Mouse (Mus musculus): ENCODE measurements around the gene Dcaf15. TPM values are rescaled to one million over a fixed set of nuclear protein-coding genes. Genes with fewer than 3 reads are reported as not detected.

Dcaf15 gene
- polyA plus RNA-seq, 1 experiment from 2014 or later, result 22.6 TPM

DNA sequence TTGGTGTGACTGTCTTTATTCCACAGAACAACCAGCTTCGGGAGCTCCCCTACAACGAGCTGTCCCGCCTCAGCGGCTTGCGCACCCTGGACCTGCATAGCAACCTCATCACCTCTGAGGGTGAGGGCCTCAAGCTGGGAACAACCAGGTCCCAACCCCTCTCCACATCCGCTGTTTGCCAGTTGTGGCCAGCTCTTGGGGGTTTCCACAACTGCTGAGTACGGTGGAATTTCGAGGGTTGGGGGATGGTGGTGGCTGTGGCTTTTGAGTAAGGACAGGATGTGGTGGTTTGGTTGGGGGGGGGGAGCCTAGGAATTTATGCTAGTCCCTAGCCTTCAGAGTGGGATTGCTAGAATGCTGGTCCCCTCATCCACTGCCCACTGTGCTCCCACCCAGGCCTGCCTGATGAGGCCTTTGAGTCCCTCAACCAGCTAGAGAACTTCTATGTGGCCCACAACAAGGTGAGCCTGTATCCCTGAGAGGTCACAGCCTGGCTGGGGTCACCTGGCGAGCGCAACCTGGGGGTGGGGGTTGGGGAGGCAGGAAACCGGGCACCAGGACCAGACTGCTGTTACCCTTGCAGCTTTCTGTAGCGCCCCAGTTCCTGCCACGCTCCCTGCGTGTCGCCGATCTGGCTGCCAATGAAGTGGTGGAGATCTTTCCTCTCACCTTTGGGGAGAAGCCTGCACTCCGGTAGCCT lies 22.8 kb upstream of the Dcaf15 start:
- Histone ChIP-seq H3K4me2 (no peak overlapping the region), H3K36me3 (peaks cover 7% of the 10 kb centered on the region), H3K4me1 (replicated peaks) (no peaks in the 10 kb centered on the region; the same call in 1 of the 2 replicates), H3K27ac (replicated peaks) (no peak overlapping the region), H3K9me3 (no peaks in the 10 kb centered on the region), H3K4me3 (no peak overlapping the region), H3K9ac (no peak overlapping the region), H3K27me3 (no peaks in the 10 kb centered on the region)
- WGBS, result 75% methylated on average over 17 of the region's 17 CpGs
- ATAC-seq (ENCODE audit: low FRiP score, low read depth), result no peak

DNA sequence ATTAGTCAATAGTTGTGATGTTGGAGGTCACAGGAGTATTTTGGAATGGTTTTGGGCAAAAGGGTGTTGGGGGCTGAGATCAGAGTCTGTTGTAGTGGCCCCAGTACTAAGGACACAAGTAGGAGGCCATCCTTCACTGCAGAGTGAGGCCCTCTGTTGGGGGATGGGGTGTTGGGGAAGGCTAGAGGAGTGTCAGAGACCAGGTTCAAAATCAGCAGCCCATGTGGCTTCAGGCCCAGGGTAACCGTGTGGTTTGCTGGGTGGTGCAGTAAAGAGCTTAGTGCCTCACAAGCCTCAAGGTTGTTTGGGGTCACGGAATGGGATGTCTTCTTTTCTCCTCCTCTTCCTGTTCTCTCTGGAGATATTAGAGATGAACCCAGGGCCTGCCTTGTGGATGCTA lies 22.2 kb upstream of the Dcaf15 start:
- H3K4me3 ChIP-seq, result no peak overlapping the region
- ATAC-seq (ENCODE audit: low FRiP score, low read depth), result no peak
- H3K27me3 ChIP-seq, result no peaks in the 10 kb centered on the region
- WGBS, result 79% methylated on average over 2 of the region's 2 CpGs
- 0 out of 2 replicates have a peak, but pooled peaks cover 1% of the 10 kb centered on the region for H3K36me3 ChIP-seq
- no peaks in the 10 kb centered on the region; the same call in 1 of the 2 replicates for H3K4me1 ChIP-seq (replicated peaks)
- H3K9ac ChIP-seq, result no peak overlapping the region
- no peak overlapping the region for H3K27ac ChIP-seq (replicated peaks)
- H3K9me3 ChIP-seq, result no peaks in the 10 kb centered on the region
- no peak overlapping the region for H3K4me2 ChIP-seq

DNA sequence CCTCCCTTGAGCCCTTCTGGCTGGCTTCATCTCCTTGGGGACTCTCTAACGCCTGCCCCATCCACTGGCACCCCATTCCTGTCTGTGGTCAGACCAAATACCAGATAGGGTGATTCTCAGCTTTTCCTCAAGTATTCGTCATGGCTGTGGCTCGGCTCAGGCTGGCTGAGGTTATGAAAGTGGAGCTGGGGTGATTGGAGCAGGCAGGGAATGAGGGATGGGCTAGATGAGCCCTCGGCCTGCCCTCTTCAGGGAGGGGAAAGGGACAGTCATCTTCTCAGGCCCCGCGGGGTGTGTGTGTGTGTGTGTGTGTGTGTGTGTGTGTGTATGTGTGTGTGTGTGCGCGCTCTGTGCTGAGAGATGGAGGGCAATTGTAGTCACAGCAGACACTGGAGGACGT lies 21.1 kb upstream of the Dcaf15 start, which contains the start of gene Podnl1:
Gene Podnl1, plus strand, starts transcription at position 334 of the 400 bp plus-strand sequence.
- H3K9me3 ChIP-seq, result no peaks in the 10 kb centered on the region
- no peaks in the 10 kb centered on the region for H3K36me3 ChIP-seq
- H3K4me3 ChIP-seq, result no peak within 1 kb of the TSS
- no peak within 1 kb of the TSS for H3K27ac ChIP-seq (replicated peaks)
- no peaks in the 10 kb centered on the region; the same call in 1 of the 2 replicates for H3K4me1 ChIP-seq (replicated peaks)
- no peak within 1 kb of the TSS for H3K9ac ChIP-seq
- ATAC-seq (ENCODE audit: low FRiP score, low read depth), result peak; percentile 28; the same call in 1 of the 2 replicates
- no peaks in the 10 kb centered on the region for H3K27me3 ChIP-seq
- H3K4me2 ChIP-seq, result no peak within 1 kb of the TSS
- 59% methylated on average over 8 of the region's 9 CpGs for WGBS

DNA sequence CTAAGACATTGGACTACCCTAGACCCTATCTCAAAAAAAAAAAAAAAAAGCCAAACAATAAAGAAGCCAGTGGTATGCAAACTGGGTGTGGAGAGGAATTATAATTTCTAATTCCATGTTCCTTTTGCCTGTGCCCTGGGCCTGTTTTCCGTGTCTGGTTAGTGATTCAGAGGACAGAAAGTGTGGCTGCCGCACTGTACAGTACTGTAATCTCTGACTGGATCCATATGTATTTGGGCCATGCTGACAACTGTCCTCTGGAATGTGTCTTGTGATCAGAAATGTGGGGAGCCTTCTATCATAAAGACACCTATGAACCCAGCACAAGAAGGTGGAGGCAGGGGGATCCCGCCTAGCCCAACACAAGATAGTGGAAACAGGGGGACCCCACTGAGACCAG lies 17.6 kb upstream of the Dcaf15 start:
- H3K27me3 ChIP-seq, result no peaks in the 10 kb centered on the region
- no peak overlapping the region for H3K27ac ChIP-seq (replicated peaks)
- WGBS, result 84% methylated on average over 3 of the region's 3 CpGs
- no peaks in the 10 kb centered on the region for H3K36me3 ChIP-seq
- no peak overlapping the region for H3K4me2 ChIP-seq
- H3K9me3 ChIP-seq, result no peaks in the 10 kb centered on the region
- H3K9ac ChIP-seq, result no peak overlapping the region
- no peak overlapping the region for H3K4me3 ChIP-seq
- no peaks in the 10 kb centered on the region for H3K4me1 ChIP-seq (replicated peaks)
- no peak for ATAC-seq (ENCODE audit: low FRiP score, low read depth)

DNA sequence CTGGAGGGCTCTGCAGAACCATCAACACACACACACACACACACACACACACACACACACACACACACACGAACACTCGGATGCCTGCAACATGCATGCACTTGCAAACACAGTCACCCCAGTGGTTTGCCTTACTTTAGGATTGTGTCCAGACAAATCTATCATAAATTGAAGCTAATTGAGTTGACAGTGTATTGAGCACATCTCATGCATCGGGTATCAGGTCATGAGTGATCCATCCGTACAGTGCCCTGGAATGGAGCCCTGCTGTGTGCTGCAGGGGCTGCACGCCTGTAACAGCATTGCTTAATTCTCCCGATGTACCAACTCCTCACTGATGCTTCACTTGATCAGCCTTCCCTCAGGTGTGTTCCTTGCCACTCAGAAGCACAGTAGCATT lies 11.1 kb upstream of the Dcaf15 start:
- Histone ChIP-seq H3K27ac (replicated peaks) (no peak overlapping the region), H3K9me3 (no peaks in the 10 kb centered on the region), H3K27me3 (no peaks in the 10 kb centered on the region), H3K4me1 (replicated peaks) (no peaks in the 10 kb centered on the region), H3K36me3 (no peaks in the 10 kb centered on the region), H3K9ac (no peak overlapping the region), H3K4me2 (no peak overlapping the region), H3K4me3 (no peak overlapping the region)
- no peak for ATAC-seq (ENCODE audit: low FRiP score, low read depth)
- WGBS, result 82% methylated on average over 6 of the region's 6 CpGs

DNA sequence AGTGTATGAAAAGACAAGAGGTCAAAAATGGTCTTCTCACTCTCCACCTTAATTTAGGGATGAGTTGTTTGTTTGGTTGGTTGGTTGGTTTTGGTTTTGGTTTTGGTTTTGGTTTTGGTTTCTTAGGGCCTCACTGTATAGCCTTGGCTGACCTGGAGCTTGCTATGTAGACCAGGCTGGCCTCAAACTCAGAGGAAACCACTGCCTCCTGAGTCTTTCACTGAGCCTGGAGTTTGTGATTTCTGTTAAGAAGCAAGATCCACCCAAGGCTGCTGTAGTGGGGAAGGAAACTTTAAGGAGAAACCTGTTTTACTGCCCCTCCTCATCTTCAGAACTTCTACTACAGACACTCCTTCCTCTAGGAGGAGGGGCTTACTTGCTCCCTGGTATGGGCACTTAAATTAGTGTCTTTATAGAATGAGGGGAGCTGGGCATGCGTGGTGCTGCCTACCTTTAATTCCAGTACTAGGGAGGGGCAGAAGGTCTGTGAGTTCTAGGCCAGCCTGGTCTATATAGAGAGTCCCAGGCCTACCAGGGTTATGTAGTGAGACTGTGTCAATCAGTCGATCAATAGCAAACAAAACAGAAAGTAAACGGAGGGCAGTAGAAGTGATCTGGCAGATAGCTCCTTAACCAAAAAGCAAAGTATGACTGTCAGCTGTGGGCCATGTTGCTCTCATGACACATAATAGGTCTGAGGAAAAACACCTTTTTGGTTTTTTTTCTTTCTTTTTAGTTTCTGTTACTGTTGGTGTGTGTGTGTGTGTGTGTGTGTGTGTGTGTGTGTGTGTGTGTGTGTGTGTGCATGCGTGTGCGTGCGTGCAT lies 1.9 kb upstream of the Dcaf15 start:
- Histone ChIP-seq H3K4me3 (no peak overlapping the region), H3K27ac (replicated peaks) (no peak overlapping the region), H3K4me1 (replicated peaks) (peaks cover 35% of the 10 kb centered on the region), H3K4me2 (no peak overlapping the region), H3K9me3 (no peaks in the 10 kb centered on the region), H3K27me3 (no peaks in the 10 kb centered on the region), H3K9ac (no peak overlapping the region), H3K36me3 (no peaks in the 10 kb centered on the region)
- no peak for ATAC-seq (ENCODE audit: low FRiP score, low read depth)
- 97% methylated on average over 6 of the region's 6 CpGs for WGBS

DNA sequence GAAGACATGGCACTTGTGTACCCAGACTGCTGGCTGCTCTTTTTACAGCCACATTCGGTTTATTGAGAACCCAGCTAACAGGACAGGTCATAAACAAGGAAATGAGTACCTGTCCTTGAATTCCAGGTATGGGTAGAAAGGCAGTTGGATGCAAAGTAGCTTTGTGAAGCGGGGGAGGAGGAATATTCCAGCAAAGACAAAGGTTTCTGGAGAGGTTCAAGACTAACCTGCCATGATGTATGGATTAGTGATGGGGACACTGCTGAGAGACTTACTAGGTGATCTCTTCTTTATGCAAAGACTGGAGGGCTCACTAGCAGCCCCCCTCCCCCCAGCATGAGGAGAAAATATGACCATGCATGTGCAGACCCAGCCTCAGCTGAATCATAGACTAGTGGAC lies 1.1 kb upstream of the Dcaf15 start:
- Histone ChIP-seq H3K9me3 (no peaks in the 10 kb centered on the region), H3K27ac (replicated peaks) (peak overlapping the region; percentile 84), H3K4me2 (peak overlapping the region; percentile 58), H3K4me1 (replicated peaks) (peaks cover 39% of the 10 kb centered on the region), H3K4me3 (no peak overlapping the region), H3K36me3 (no peaks in the 10 kb centered on the region), H3K27me3 (no peaks in the 10 kb centered on the region), H3K9ac (peak overlapping the region; percentile 38; the same call in 1 of the 2 replicates)
- no peak for ATAC-seq (ENCODE audit: low FRiP score, low read depth)
- 75% methylated on average over 2 of the region's 2 CpGs for WGBS

DNA sequence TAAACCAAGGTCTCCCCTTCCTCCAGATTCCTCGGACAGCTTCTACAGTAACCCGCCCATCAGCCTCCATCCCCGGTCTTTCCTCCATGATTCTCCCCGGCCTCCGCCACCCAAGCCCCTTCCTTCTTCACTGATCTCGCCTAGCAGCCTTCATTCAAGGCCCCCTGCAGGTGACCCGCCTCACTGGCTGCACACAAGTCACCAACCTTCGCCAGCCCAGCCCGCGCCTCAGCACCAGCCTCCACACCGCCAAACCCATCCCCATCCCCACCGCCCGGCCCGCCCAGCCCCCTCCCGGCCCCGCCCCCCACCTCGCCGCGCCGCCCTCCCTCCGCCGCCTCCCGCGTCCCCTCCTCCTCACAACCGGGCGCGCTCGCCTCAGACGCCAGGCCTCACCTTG lies 347 bp downstream of the Dcaf15 start:
- Histone ChIP-seq H3K4me2 (peak overlapping the region; percentile 70), H3K27ac (replicated peaks) (peak overlapping the region; percentile 93), H3K4me3 (peak overlapping the region; percentile 53), H3K4me1 (replicated peaks) (peaks cover 39% of the 10 kb centered on the region), H3K9me3 (no peaks in the 10 kb centered on the region), H3K9ac (peak overlapping the region; percentile 60), H3K27me3 (no peaks in the 10 kb centered on the region), H3K36me3 (0 out of 2 replicates have a peak, but pooled peaks cover 2% of the 10 kb centered on the region)
- 0% methylated on average over 22 of the region's 29 CpGs for WGBS
- peak; percentile 80 for ATAC-seq (ENCODE audit: low FRiP score, low read depth)

DNA sequence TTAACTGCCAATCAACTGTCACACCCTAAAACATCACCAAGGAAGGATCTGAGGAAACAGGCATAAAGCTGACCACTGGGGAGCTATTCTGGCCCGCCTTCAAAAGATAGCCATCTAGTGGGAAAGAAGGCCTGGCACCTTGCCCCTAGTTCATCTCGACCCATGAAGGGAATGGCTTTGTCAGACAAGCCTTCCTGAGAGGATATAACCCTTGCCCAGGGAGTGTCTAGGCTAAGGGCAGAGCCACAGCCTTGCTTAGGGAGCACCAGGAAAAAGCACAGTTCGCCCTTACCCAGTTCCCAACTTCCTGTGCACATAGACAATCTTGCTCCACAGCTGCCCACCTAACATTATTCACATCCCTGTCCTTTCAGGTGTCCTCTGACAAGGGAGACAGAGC lies 967 bp downstream of the Dcaf15 start:
- ATAC-seq (ENCODE audit: low FRiP score, low read depth), result no peak
- Histone ChIP-seq H3K4me1 (replicated peaks) (peaks cover 39% of the 10 kb centered on the region), H3K4me3 (peak overlapping the region; percentile 53), H3K27ac (replicated peaks) (peak overlapping the region; percentile 93), H3K27me3 (no peaks in the 10 kb centered on the region), H3K36me3 (0 out of 2 replicates have a peak, but pooled peaks cover 7% of the 10 kb centered on the region), H3K9ac (peak overlapping the region; percentile 60), H3K4me2 (peak overlapping the region; percentile 70), H3K9me3 (no peaks in the 10 kb centered on the region)
- 41% methylated on average over 3 of the region's 3 CpGs for WGBS

DNA sequence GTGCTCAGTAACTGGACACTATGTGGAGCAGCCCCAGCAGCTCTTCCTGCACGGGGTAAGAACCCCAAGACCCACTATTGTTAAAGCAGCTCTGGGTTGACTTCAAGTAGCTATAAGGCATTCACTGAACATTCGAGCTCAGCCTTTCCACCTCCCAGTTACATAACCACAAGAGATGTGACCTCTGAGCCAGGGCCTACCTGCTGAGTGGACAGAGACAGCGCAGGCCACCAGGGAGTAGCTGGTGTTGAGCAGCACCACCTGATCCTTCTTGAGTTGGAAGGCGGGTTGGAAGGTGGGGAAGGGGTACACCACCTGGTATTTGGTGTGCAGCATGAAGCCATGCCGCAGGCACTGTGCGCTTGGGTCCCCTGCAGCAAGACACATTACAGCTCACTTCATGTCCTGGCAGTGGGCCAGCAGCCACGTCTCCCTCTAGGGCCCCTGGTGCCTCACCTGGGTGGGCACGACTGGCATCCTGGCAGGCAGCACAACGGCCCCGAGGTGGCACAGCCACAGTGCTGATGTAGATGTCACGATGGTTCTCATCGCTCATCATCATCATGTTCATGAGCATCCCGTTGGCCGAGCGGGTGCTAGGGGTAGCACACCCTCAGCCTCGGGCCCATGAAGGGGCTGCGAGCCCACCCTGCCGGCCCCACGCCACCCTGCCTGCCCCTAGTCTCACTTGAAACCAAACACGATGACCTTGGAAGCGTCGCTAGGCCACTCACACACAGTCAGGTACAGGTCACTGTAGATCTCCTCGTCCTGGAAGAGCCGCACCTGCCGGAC lies 2.9 kb downstream of the Dcaf15 start:
- 92% methylated on average over 25 of the region's 25 CpGs for WGBS
- Histone ChIP-seq H3K36me3 (peaks cover 23% of the 10 kb centered on the region), H3K4me2 (no peak overlapping the region), H3K9ac (no peak overlapping the region), H3K4me1 (replicated peaks) (peaks cover 39% of the 10 kb centered on the region), H3K4me3 (no peak overlapping the region), H3K27ac (replicated peaks) (no peak overlapping the region), H3K9me3 (no peaks in the 10 kb centered on the region), H3K27me3 (no peaks in the 10 kb centered on the region)
- ATAC-seq (ENCODE audit: low FRiP score, low read depth), result no peak

DNA sequence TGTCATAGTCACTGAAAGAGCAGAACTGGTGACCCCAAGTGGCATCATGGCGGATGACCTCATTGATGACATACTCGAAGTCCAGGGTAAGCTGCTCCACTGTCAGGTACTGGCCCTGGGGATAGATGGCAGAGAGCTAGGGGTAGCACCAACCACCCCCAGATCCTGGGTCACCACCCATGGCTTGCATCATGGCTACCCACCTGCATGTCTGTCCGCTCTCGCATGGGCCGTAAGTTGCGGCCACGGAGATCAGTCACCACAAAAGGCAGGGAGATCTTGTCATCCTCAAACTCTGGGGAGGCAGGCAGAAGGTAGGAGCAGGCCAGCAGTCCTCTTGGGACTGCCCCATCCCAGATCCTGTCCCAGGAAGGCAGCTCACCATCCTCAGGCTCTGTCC lies 6.2 kb downstream of the Dcaf15 start:
- H3K27ac ChIP-seq (replicated peaks), result no peak overlapping the region
- H3K36me3 ChIP-seq, result peaks cover 50% of the 10 kb centered on the region
- H3K4me2 ChIP-seq, result no peak overlapping the region
- 94% methylated on average over 7 of the region's 7 CpGs for WGBS
- no peak overlapping the region for H3K4me3 ChIP-seq
- H3K4me1 ChIP-seq (replicated peaks), result peaks cover 24% of the 10 kb centered on the region
- no peaks in the 10 kb centered on the region for H3K9me3 ChIP-seq
- no peaks in the 10 kb centered on the region for H3K27me3 ChIP-seq
- no peak for ATAC-seq (ENCODE audit: low FRiP score, low read depth)
- no peak overlapping the region for H3K9ac ChIP-seq

All from hindbrain, embryonic 15.5 days (tissue).